28 mouse cellular contexts compared by ENCODE assay signal in genomic region chr4:48749566-48749965, GRCm38 (mm10).
DNase-seq lines count a peak whose midpoint lies in the region; ATAC-seq and TF ChIP-seq lines count a peak whose summit lies in the region.
"Had no signal": no experiment of that assay in that cellular context is flagged by ENCODE, and none has a peak within 500 bp of the region (broad histone marks: within the 10 kb centered on the region; RNA-seq: fewer than 3 reads in every experiment).

No protein-coding gene starts in this region.

- H3K9me3 ChIP-seq in lung, embryonic 15.5 days, result no peaks in the 10 kb centered on the region
- H3K9me3 ChIP-seq in lung, postnatal 0 days (ENCODE audit: low read length), result no peaks in the 10 kb centered on the region
- H3K9me3 ChIP-seq in hindbrain, embryonic 14.5 days (ENCODE audit: control insufficient read depth, low read length), result no peaks in the 10 kb centered on the region; the same call in 1 of the 2 replicates
- H3K9me3 ChIP-seq: embryonic facial prominence, embryonic 10.5 days; embryonic facial prominence, embryonic 13.5 days; forebrain, embryonic 12.5 days; forebrain, embryonic 15.5 days; hindbrain, embryonic 13.5 days had no signal

- H3K27ac ChIP-seq in lung, embryonic 15.5 days, result 0 out of 2 replicates have a peak overlapping the region, but pooled peaks have one; percentile 10
- H3K27ac ChIP-seq in lung, postnatal 0 days (ENCODE audit: low read length), result no peak overlapping the region
- no peak overlapping the region for H3K27ac ChIP-seq in hindbrain, embryonic 14.5 days
- H3K27ac ChIP-seq: embryonic facial prominence, embryonic 10.5 days; embryonic facial prominence, embryonic 13.5 days; forebrain, embryonic 12.5 days; forebrain, embryonic 15.5 days; hindbrain, embryonic 10.5 days; hindbrain, embryonic 13.5 days; hindbrain, postnatal 0 days had no signal

- TF ChIP-seq CTCF in lung, postnatal 0 days (IDR thresholded peaks at IDR 0.05), result no peak

- WGBS in lung, embryonic 15.5 days, result 52% methylated on average over 7 of the region's 7 CpGs
- WGBS in lung, postnatal 0 days, result 47% methylated on average over 7 of the region's 7 CpGs
- WGBS in hindbrain, embryonic 14.5 days, result 91% methylated on average over 7 of the region's 7 CpGs

- DNase-seq in heart, adult 11 months, result peak; percentile 31
- DNase-seq in heart, postnatal 10 days, result no peak
- no peak for DNase-seq in lung, postnatal 10 days
- DNase-seq in lung, postnatal 0 days (ENCODE audit: low spot score), result peak; percentile 62
- DNase-seq in lung, postnatal 36 days, result peak; percentile 36
- no peak for DNase-seq in hindbrain, embryonic 14.5 days (ENCODE audit: low spot score)
- DNase-seq in cerebellum, postnatal 25 days, result no peak
- DNase-seq: adrenal gland, adult 8-10 months; adrenal gland, postnatal 25 days; cerebellum, adult 11 months; cerebellum, adult 2 months; cerebellum, adult 9-11 months; cerebellum, postnatal 36 days; embryo, embryonic 11 days; gastrocnemius, postnatal 10 days; gastrocnemius, postnatal 36 days; heart, postnatal 36 days had no signal

- intact Hi-C loops in heart, postnatal 10 days (cut with DNase I), result no loop called here

- no peaks in the 10 kb centered on the region for H3K36me3 ChIP-seq in lung, embryonic 15.5 days
- H3K36me3 ChIP-seq in lung, postnatal 0 days (ENCODE audit: insufficient read depth, low read length), result no peaks in the 10 kb centered on the region
- H3K36me3 ChIP-seq in hindbrain, embryonic 14.5 days (replicated peaks; ENCODE audit: control insufficient read depth, insufficient read depth), result no peaks in the 10 kb centered on the region
- H3K36me3 ChIP-seq: embryonic facial prominence, embryonic 10.5 days; embryonic facial prominence, embryonic 13.5 days; forebrain, embryonic 12.5 days; forebrain, embryonic 15.5 days; hindbrain, embryonic 10.5 days; hindbrain, embryonic 13.5 days had no signal

- H3K4me1 ChIP-seq in lung, embryonic 15.5 days, result peaks cover 4% of the 10 kb centered on the region; the same call in 1 of the 2 replicates
- peaks cover 4% of the 10 kb centered on the region; the same call in 1 of the 2 replicates for H3K4me1 ChIP-seq in lung, postnatal 0 days (ENCODE audit: insufficient read depth, low read depth, low read length)
- 0 out of 2 replicates have a peak, but pooled peaks cover 2% of the 10 kb centered on the region for H3K4me1 ChIP-seq in hindbrain, embryonic 14.5 days (replicated peaks; ENCODE audit: control insufficient read depth, insufficient read depth, low read length)
- H3K4me1 ChIP-seq: forebrain, embryonic 12.5 days; hindbrain, embryonic 10.5 days had no signal

- TF ChIP-seq EP300 in lung, postnatal 0 days (IDR thresholded peaks at IDR 0.05), result no peak

- H3K4me3 ChIP-seq in lung, embryonic 15.5 days, result no peak overlapping the region
- H3K4me3 ChIP-seq in lung, postnatal 0 days (ENCODE audit: low read depth, low read length), result no peak overlapping the region
- H3K4me3 ChIP-seq in hindbrain, embryonic 14.5 days (replicated peaks; ENCODE audit: low read length), result no peak overlapping the region
- H3K4me3 ChIP-seq: embryonic facial prominence, embryonic 10.5 days; embryonic facial prominence, embryonic 13.5 days; erythroblast, embryonic 14.5 days; forebrain, embryonic 12.5 days; forebrain, embryonic 15.5 days; hindbrain, embryonic 10.5 days; hindbrain, embryonic 13.5 days had no signal

- no peak overlapping the region for H3K9ac ChIP-seq in lung, embryonic 15.5 days
- no peak overlapping the region for H3K9ac ChIP-seq in lung, postnatal 0 days (replicated peaks; ENCODE audit: low read depth)
- no peak overlapping the region for H3K9ac ChIP-seq in hindbrain, embryonic 14.5 days
- H3K9ac ChIP-seq: embryonic facial prominence, embryonic 13.5 days; forebrain, embryonic 12.5 days; forebrain, embryonic 15.5 days; hindbrain, embryonic 13.5 days had no signal

- no peak for ATAC-seq in lung, embryonic 15.5 days (ENCODE audit: borderline replicate concordance, extremely low read depth, low FRiP score, low TSS enrichment)
- ATAC-seq in lung, postnatal 0 days, result peak; percentile 72
- ATAC-seq in hindbrain, embryonic 14.5 days (ENCODE audit: low FRiP score), result no peak
- ATAC-seq: activated CD4-positive, CD25-positive, alpha-beta regulatory T cell, adult 4 months; forebrain, embryonic 15.5 days; hindbrain, postnatal 0 days had no signal

- no peak overlapping the region for H3K4me2 ChIP-seq in lung, embryonic 15.5 days
- H3K4me2 ChIP-seq in lung, postnatal 0 days (replicated peaks; ENCODE audit: low read depth, low read length), result no peak overlapping the region
- H3K4me2 ChIP-seq in hindbrain, embryonic 14.5 days (replicated peaks), result no peak overlapping the region
- H3K4me2 ChIP-seq: embryonic facial prominence, embryonic 13.5 days; forebrain, embryonic 12.5 days; forebrain, embryonic 15.5 days; heart, embryonic 11.5 days; hindbrain, embryonic 13.5 days had no signal

- H3K27me3 ChIP-seq in lung, embryonic 15.5 days, result no peaks in the 10 kb centered on the region
- H3K27me3 ChIP-seq in lung, postnatal 0 days (replicated peaks; ENCODE audit: insufficient read depth, low read length), result no peaks in the 10 kb centered on the region
- H3K27me3 ChIP-seq in hindbrain, embryonic 14.5 days (ENCODE audit: control insufficient read depth, insufficient read depth, low read length), result no peaks in the 10 kb centered on the region
- H3K27me3 ChIP-seq: embryonic facial prominence, embryonic 13.5 days; forebrain, embryonic 12.5 days; forebrain, embryonic 15.5 days; hindbrain, embryonic 13.5 days had no signal

Comparison
In these comparisons a context has a peak if more than half of its experiments do, and no peak if none do; other contexts are left out.
1. DNase-seq: peak in heart, adult 11 months (single experiment), lung, postnatal 0 days (single experiment) and lung, postnatal 36 days (single experiment); none in heart, postnatal 10 days (0 of 2), lung, postnatal 10 days (single experiment), hindbrain, embryonic 14.5 days (single experiment) and cerebellum, postnatal 25 days (0 of 2).